Mouse (Mus musculus): ENCODE results near the gene Syt1. TPM values are rescaled to one million over a fixed set of nuclear protein-coding genes. Genes with fewer than 3 reads are reported as not detected.

Gene Syt1
- total and polyA plus RNA-seq, 3 experiments = 0.31 to 0.50 TPM; not detected in 1

- H3K27ac ChIP-seq = no peak overlapping the region
- no peaks in the 10 kb centered on the region for H3K79me2 ChIP-seq (replicated peaks; ENCODE audit: control insufficient read depth, insufficient read depth, low read length)
- no peak for DNase-seq
- no peak overlapping the region for H3K9ac ChIP-seq (ENCODE audit: low read depth, low read length)
- TF ChIP-seq POLR2A (IDR thresholded peaks at IDR 0.05; ENCODE audit: insufficient read depth, low read depth, low read length) (no peak), EP300 (IDR thresholded peaks at IDR 0.05; ENCODE audit: insufficient read depth, low read depth, low read length) (no peak), CTCF (IDR thresholded peaks at IDR 0.05) (no peak)
- H3K4me1 ChIP-seq (ENCODE audit: control insufficient read depth, insufficient read depth, low read length) = no peaks in the 10 kb centered on the region
- no peaks in the 10 kb centered on the region for H3K27me3 ChIP-seq (ENCODE audit: control insufficient read depth, insufficient read depth, low read length)
- no peak overlapping the region for H3K4me3 ChIP-seq
- intact Hi-C loops (cut with DNase I) = no loop called here
- 83% methylated on average over 3 of the region's 3 CpGs for WGBS
- H3K36me3 ChIP-seq (ENCODE audit: control insufficient read depth, insufficient read depth, low read length) = no peaks in the 10 kb centered on the region
Measured at GRCm38 (mm10) chr10:108509579-108509978, 501.2 kb downstream of the Syt1 start.

GRCm38 (mm10) chr10:108506917-108507316 is 503.9 kb downstream of the Syt1 start:
- Histone ChIP-seq H3K4me3 (no peak overlapping the region), H3K27me3 (ENCODE audit: control insufficient read depth, insufficient read depth, low read length) (no peaks in the 10 kb centered on the region), H3K4me1 (ENCODE audit: control insufficient read depth, insufficient read depth, low read length) (no peaks in the 10 kb centered on the region), H3K36me3 (ENCODE audit: control insufficient read depth, insufficient read depth, low read length) (no peaks in the 10 kb centered on the region), H3K79me2 (replicated peaks; ENCODE audit: control insufficient read depth, insufficient read depth, low read length) (no peaks in the 10 kb centered on the region), H3K9ac (ENCODE audit: low read depth, low read length) (no peak overlapping the region), H3K27ac (no peak overlapping the region)
- WGBS = 84% methylated on average over 4 of the region's 4 CpGs
- TF ChIP-seq POLR2A (IDR thresholded peaks at IDR 0.05; ENCODE audit: insufficient read depth, low read depth, low read length) = no peak
- no peak for TF ChIP-seq CTCF (IDR thresholded peaks at IDR 0.05)
- TF ChIP-seq EP300 (IDR thresholded peaks at IDR 0.05; ENCODE audit: insufficient read depth, low read depth, low read length) = no peak
- no peak for DNase-seq
- intact Hi-C loops (cut with DNase I) = no loop called here

GRCm38 (mm10) chr10:108504925-108505324 is 505.9 kb downstream of the Syt1 start:
- Histone ChIP-seq H3K36me3 (ENCODE audit: control insufficient read depth, insufficient read depth, low read length) (no peaks in the 10 kb centered on the region), H3K27ac (no peak overlapping the region), H3K4me3 (no peak overlapping the region), H3K27me3 (ENCODE audit: control insufficient read depth, insufficient read depth, low read length) (no peaks in the 10 kb centered on the region), H3K79me2 (replicated peaks; ENCODE audit: control insufficient read depth, insufficient read depth, low read length) (no peaks in the 10 kb centered on the region), H3K9ac (ENCODE audit: low read depth, low read length) (no peak overlapping the region), H3K4me1 (ENCODE audit: control insufficient read depth, insufficient read depth, low read length) (no peaks in the 10 kb centered on the region)
- no peak for TF ChIP-seq POLR2A (IDR thresholded peaks at IDR 0.05; ENCODE audit: insufficient read depth, low read depth, low read length)
- TF ChIP-seq EP300 (IDR thresholded peaks at IDR 0.05; ENCODE audit: insufficient read depth, low read depth, low read length) = no peak
- no peak for TF ChIP-seq CTCF (IDR thresholded peaks at IDR 0.05)
- intact Hi-C loops (cut with DNase I) = no loop called here
- 55% methylated on average over 7 of the region's 7 CpGs for WGBS
- no peak for DNase-seq

GRCm38 (mm10) chr10:108504128-108504870 is 506.5 kb downstream of the Syt1 start:
- H3K79me2 ChIP-seq (replicated peaks; ENCODE audit: control insufficient read depth, insufficient read depth, low read length) = no peaks in the 10 kb centered on the region
- no peak overlapping the region for H3K27ac ChIP-seq
- intact Hi-C loops (cut with DNase I) = no loop called here
- 78% methylated on average over 21 of the region's 21 CpGs for WGBS
- H3K27me3 ChIP-seq (ENCODE audit: control insufficient read depth, insufficient read depth, low read length) = no peaks in the 10 kb centered on the region
- TF ChIP-seq POLR2A (IDR thresholded peaks at IDR 0.05; ENCODE audit: insufficient read depth, low read depth, low read length) (no peak), CTCF (IDR thresholded peaks at IDR 0.05) (no peak), EP300 (IDR thresholded peaks at IDR 0.05; ENCODE audit: insufficient read depth, low read depth, low read length) (no peak)
- H3K4me3 ChIP-seq = no peak overlapping the region
- no peaks in the 10 kb centered on the region for H3K4me1 ChIP-seq (ENCODE audit: control insufficient read depth, insufficient read depth, low read length)
- H3K9ac ChIP-seq (ENCODE audit: low read depth, low read length) = no peak overlapping the region
- no peak for DNase-seq
- no peaks in the 10 kb centered on the region for H3K36me3 ChIP-seq (ENCODE audit: control insufficient read depth, insufficient read depth, low read length)

GRCm38 (mm10) chr10:108490231-108490630 is 520.6 kb downstream of the Syt1 start:
- Histone ChIP-seq H3K9ac (ENCODE audit: low read depth, low read length) (no peak overlapping the region), H3K79me2 (replicated peaks; ENCODE audit: control insufficient read depth, insufficient read depth, low read length) (no peaks in the 10 kb centered on the region), H3K27ac (no peak overlapping the region), H3K4me3 (no peak overlapping the region), H3K27me3 (ENCODE audit: control insufficient read depth, insufficient read depth, low read length) (no peaks in the 10 kb centered on the region), H3K4me1 (ENCODE audit: control insufficient read depth, insufficient read depth, low read length) (no peaks in the 10 kb centered on the region), H3K36me3 (ENCODE audit: control insufficient read depth, insufficient read depth, low read length) (no peaks in the 10 kb centered on the region)
- DNase-seq = no peak
- 52% methylated on average over 7 of the region's 7 CpGs for WGBS
- TF ChIP-seq CTCF (IDR thresholded peaks at IDR 0.05) (no peak), POLR2A (IDR thresholded peaks at IDR 0.05; ENCODE audit: insufficient read depth, low read depth, low read length) (no peak), EP300 (IDR thresholded peaks at IDR 0.05; ENCODE audit: insufficient read depth, low read depth, low read length) (no peak)
- intact Hi-C loops (cut with DNase I) = no loop called here

- WGBS = 83% methylated on average over 10 of the region's 10 CpGs
- Histone ChIP-seq H3K27me3 (ENCODE audit: control insufficient read depth, insufficient read depth, low read length) (no peaks in the 10 kb centered on the region), H3K79me2 (replicated peaks; ENCODE audit: control insufficient read depth, insufficient read depth, low read length) (no peaks in the 10 kb centered on the region), H3K27ac (no peak overlapping the region), H3K4me1 (ENCODE audit: control insufficient read depth, insufficient read depth, low read length) (no peaks in the 10 kb centered on the region), H3K36me3 (ENCODE audit: control insufficient read depth, insufficient read depth, low read length) (no peaks in the 10 kb centered on the region), H3K4me3 (no peak overlapping the region), H3K9ac (ENCODE audit: low read depth, low read length) (no peak overlapping the region)
- DNase-seq = no peak
- intact Hi-C loops (cut with DNase I) = no loop called here
- TF ChIP-seq EP300 (IDR thresholded peaks at IDR 0.05; ENCODE audit: insufficient read depth, low read depth, low read length) = no peak
- no peak for TF ChIP-seq POLR2A (IDR thresholded peaks at IDR 0.05; ENCODE audit: insufficient read depth, low read depth, low read length)
- no peak for TF ChIP-seq CTCF (IDR thresholded peaks at IDR 0.05)
Measured at GRCm38 (mm10) chr10:108483991-108484390, 526.8 kb downstream of the Syt1 start.
